Mouse (Mus musculus): ENCODE results near the gene Satb2.

Satb2 gene

DNA sequence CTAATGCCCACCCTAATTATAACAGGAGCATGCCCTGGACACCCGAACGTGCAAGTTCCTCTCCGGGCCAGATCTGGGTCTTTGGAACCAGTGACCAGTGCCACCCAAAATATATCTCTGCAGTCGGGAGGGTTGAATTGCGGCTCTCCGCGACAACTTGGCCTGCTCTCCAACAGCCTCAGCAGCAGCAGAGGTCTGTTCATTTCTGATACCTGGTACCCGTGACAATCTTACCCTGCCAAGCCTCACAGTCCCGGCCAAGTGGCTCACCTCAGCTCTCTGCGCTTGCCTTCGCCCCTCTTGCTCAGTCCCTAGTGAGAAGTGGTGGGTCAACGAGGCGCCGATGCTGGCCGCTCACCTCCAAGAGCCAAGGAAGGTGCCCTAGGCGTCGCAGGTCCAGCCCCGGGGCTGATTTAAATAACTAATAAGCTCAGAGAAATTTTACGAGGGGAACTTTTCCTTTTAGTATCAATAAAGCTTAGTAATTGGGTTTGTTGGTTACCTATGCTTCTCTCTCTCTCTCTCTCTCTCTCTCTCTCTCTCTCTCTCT lies at the start of gene Satb2:
Gene Satb2 (minus strand): TSS at position 500 of the 550 bp plus-strand sequence.
- no peak for DNase-seq (ENCODE audit: low spot score in 2 of 2)

DNA sequence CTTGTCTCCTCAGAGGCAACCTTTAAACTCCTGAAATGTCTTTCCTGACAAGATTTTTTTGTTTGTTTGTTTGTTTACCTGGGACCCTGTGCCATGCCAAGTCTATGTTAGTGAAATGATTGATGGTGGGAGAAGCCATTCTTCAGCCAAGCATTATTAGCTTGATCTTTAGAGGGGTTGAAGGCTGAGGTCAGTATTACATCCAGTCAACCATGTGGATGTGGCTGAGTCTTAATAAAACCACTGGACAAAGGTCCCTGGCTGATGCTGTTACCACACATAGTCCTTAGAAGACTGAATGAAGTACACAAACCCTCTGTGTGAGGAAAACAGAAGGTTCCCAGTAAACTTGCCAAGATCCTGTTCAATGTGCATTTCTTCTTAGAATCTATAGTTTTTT lies 40.5 kb upstream of the Satb2 start:
- DNase-seq (ENCODE audit: low spot score in 2 of 2), result no peak

DNA sequence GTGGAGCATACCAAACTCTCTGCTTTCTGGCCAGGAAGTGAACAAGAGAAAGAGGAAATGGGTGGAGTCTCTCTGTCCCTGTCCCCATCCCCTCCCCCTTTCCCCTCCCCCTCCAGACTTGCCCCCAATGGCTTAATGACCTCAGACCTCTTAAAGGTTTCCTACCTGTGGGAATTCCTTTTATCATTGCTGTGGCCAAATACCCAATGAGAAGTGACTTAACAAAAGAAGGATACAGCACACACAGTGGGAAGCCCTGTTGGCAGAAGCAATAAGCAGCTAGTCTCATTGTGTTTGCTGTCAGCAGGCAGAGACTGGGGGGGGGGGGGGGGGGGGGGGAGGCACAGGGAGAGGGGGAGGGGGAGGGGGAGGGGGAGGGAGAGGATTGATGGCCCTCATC lies 35.4 kb upstream of the Satb2 start:
- no peak for DNase-seq (ENCODE audit: low spot score in 2 of 2)

DNA sequence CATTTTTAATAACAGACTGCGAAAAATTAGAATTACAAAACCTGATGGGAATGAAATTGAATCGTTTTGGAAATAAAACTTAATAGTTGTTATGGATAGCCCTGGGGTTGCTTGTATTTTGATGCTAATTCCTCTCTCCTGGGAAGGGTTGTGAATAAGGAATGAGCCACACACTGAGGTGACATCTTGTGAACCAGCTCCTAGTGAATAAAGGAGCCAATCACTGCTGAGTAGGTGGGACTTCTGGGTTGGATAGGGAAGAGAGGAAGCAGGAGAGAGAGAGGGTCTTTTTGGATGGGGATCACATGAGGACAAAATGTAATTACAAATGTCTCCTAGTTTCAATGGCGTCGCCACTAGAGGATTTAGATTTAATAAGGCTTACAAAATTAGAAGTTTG lies 30.7 kb upstream of the Satb2 start:
- DNase-seq (ENCODE audit: low spot score in 2 of 2), result no peak

DNA sequence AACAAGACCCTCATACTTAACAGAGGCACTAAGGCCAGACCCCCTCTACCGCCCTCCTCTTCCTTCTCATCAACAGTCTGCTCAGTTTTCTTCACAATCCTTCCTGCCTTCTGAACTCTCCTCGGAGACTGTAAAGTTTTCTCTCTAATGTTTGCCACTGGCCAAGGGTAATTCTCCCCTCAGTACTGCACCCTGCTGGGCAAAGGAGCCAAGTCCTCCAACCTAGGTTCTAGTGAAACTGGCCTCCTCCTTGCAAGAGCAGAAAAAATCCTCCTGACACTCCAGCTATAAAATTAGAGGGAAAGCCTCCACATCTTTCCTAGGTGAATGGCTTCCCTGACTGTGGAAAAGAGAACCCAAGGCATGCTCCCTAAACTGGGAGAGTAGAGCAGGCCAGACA lies 16.6 kb upstream of the Satb2 start:
- DNase-seq (ENCODE audit: low spot score in 2 of 2), result no peak

DNA sequence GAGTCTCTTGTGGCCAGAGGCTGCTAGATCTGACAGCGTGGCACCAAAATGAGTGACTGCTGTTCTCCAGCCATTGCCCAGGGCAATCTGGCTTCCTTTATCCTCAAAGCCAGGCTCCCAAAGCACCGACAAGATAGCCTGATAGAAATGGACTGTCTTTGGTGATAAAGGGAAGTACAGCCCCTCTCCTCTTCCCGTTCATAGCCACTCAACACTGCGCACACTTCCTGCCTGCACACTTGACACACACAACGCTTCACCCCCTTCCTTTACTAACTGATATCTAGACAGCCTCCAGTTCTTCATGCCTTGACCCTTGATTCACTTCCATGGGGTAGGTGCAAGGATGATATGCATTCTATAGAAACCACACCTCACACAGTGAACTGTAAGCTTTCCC lies 13.9 kb upstream of the Satb2 start:
- no peak for DNase-seq (ENCODE audit: low spot score in 2 of 2)

DNA sequence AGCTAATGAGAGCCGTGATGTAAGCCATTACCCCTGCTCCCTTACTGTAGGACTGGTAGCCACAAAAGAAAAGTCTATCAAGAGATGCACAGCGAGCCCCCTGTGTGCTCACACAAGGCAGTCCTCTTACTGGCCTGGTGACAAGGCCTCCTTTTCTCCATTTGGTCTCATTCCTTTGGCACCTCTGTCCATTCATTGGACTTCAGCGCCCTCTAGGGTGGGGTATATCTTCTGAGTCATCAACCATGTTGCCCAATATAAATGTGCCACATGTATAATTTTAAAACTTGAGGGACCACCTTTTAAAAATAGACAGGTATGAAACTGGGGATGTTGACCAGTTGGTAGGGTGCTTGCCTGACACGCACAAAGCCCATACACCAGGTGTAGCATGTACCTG lies 13.2 kb upstream of the Satb2 start:
- no peak for DNase-seq (ENCODE audit: low spot score in 2 of 2)

DNA sequence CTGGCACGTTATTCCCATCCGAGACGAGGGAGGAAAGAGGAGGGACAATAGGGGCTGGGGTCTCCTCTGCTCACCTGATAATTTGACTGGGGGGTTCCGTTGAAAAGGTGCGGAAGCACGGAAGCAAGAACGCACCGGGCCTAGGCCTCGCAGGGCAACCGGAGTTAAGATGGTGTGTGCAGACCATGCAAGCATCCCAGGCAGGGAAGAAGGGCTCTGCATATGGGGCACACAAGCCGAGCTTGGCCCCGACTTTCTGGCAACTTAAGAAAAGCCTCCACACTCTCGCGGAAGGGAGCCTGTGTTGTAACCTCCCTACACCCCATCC lies 6.0 kb upstream of the Satb2 start:
- no peak for DNase-seq (ENCODE audit: low spot score in 2 of 2)

DNA sequence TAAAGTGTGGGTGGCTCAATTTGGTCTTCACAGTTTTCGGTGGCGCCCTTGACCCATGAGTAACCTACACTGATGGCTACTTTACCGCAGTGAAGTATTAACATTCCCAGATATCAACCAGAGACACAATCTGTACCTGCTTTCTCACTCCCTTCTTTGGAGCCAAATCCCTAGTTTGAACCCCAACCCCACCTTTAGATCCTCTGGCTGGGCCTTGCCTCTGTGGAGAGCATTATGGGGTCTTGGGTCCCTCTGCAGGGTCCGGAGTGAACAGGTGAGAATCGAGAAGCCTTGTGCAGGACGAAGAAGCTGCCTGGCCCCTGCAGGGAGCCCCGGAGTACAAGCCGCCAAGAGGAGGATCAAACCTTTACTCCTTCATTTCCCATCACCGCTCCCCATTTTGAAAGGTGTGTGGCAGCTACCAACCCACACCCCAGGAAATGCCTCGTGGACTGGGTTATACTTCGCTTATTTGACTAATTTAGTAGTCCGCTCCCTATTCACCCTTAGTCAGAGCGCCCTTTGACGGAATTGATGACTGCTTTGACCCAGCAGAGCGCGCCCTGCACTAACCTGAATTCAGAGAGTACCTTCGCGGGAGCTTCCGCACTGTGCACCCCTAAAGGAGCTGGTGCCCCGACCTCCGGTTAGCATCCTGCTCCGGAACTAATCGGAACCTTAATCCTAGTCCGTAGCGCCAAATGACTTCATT lies 5.5 kb upstream of the Satb2 start:
- no peak for DNase-seq (ENCODE audit: low spot score in 2 of 2)

DNA sequence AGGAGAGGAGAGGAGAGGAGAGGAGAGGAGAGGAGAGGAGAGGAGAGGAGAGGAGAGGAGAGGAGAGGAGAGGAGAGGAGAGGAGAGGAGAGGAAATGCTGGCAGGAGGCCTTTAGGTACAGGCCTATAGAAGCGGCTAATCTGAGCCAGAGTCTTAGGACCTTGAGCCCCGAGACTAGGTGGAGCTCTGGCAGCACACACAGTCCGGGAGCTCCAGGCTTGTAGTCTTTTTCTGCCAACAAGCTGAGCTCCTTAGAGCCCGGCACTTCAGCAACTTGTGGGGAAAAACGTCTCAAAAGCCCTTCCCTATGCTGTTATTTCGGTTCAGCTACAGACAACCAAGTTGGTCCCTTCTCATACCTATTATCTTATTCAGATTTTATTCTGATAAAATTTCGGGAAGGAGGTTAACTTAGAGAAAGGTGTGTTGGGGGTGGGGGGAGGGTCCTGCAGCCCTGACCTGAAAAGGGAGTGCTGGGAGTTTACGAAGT lies 4.7 kb upstream of the Satb2 start:
- DNase-seq (ENCODE audit: low spot score in 2 of 2), result no peak

DNA sequence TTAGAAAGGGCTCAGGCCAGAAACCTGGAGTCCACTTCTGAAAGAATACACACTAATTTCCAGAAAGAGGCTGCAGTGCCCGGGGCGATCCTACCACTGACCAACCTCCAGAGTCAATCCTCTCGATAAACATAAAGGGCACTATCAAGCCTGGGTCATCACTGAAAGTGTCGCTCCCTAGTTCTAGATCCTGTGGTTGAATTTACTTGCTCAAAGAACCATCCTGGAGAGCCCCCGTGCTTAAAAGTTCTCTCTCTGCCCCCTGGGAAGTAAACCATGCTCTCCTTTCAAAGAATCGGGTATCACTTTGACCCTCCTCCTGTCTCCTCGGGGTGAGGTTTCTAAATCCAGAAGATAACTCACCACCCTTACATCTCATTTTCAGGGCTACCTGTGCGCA lies 4.2 kb upstream of the Satb2 start:
- DNase-seq (ENCODE audit: low spot score in 2 of 2), result no peak

DNA sequence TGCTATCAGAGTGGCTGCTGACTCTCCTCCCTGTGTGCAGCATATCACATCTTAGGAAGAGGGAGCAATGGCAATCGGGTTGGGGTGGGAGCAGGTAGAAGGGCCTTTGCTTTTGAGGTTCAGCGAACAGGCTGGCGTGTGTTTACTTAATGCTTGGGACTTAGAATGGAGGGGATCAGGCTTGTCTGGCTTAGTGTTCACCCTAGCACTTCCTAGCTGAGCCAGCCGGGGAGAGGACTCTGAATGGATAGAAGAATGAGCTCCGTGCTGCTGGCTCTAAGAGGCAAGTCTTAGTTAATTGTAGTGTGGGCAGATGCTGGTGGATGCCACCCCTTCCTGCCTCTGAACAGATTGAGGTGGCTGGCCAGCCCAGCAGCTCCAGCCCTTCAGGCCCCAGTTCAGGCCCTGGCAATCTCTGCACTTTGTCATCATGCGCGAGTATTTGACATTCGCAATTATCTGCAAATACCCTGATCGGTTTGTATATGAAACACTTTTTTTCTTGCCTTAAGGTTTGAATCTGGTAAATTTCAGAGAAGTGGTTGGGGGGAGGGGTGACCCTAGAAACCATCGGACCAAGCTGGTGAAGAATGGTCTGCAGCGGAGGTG lies 3.6 kb upstream of the Satb2 start:
- no peak for DNase-seq (ENCODE audit: low spot score in 2 of 2)

DNA sequence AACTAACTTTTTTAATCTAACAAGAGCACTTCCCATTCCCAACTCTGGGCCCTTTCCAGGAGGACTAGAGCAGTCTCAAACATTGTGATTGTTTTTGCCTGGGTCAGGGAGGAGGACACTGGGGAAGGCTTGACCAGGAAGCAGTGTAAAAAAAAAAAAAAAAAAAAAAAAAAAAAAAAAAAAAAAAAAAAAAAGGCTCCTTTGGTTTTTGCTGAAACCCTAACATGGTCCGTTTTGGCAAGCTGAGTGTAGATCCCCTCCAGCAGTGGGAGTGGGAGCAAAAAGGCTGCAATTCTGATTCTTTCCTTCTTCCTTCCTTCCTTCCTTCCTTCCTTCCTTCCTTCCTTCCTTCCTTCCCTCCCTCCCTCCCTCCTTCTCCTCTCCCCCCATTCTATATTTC lies 3.1 kb upstream of the Satb2 start:
- DNase-seq (ENCODE audit: low spot score in 2 of 2), result no peak

DNA sequence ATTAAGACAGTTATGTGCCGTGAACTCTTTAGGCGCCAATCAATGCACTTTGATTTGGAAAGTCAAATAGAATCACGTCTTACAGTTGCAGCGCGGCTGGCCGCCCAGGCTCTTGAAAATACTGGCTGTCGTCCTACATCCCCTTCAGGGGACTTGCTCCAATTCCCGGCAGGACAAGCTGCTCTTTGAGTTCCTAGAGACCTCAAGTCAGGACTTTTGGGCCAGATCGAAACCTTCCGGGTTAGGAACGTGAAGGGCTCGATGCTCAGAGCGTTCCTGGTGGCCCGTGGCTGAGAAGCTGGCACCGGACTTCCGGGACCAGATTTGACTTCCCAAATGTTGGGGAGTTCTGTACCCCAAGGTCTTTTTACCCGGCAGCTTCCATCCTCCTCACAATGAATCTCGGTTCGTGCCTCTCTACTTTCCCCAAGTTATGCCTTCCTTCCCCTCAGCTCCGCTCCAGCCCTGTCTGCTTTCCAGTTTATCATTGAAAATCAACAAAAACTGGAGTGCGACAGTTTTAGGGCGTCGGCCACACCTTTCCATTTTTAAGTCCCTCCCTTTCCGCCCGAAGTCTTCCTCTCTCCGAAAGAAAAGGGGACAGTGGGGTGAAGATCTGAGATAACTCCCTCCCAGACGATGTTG lies 2.3 kb upstream of the Satb2 start:
- no peak for DNase-seq (ENCODE audit: low spot score in 2 of 2)

DNA sequence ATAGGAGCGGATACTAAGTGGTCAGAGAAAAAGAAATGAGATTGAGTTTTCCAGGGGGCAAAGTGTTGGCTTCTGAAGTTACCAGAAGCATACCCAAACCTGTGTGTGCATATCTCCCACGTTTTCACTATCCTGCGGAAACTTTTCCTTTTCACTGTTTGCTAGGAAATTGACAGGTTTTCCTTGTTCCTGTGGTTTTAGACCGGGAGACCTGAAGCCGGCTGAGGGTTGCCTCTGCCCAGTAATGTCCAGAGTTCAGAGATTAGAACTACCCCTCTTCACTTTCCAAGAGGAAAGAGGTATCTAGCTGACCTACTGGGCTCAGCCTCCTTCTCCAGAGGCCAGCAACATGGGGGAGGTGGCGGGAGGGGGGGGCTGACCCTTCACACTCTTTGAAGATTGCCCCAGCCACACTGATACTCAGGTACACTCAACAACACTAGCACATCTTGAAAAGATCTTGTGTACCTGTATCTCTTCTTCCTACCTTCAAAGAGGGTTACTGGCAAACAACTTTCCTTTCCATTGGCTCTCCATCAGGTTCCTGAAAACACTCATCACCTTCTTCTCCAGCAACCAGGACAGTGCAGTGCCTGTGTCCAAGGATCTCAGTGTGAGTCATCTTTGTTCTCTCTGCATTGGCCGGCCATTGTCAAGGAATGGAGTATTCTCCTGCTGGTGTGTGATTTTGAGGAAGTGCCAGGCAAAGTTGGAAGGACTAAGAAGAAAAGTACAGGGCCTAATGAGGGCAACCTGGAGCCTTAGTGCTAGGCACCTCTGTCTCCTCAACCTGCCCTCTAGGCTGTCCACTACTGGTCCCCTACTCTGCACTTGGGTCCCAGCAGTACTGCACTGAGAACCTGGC lies 1.3 kb upstream of the Satb2 start:
- DNase-seq (ENCODE audit: low spot score in 2 of 2), result no peak

DNA sequence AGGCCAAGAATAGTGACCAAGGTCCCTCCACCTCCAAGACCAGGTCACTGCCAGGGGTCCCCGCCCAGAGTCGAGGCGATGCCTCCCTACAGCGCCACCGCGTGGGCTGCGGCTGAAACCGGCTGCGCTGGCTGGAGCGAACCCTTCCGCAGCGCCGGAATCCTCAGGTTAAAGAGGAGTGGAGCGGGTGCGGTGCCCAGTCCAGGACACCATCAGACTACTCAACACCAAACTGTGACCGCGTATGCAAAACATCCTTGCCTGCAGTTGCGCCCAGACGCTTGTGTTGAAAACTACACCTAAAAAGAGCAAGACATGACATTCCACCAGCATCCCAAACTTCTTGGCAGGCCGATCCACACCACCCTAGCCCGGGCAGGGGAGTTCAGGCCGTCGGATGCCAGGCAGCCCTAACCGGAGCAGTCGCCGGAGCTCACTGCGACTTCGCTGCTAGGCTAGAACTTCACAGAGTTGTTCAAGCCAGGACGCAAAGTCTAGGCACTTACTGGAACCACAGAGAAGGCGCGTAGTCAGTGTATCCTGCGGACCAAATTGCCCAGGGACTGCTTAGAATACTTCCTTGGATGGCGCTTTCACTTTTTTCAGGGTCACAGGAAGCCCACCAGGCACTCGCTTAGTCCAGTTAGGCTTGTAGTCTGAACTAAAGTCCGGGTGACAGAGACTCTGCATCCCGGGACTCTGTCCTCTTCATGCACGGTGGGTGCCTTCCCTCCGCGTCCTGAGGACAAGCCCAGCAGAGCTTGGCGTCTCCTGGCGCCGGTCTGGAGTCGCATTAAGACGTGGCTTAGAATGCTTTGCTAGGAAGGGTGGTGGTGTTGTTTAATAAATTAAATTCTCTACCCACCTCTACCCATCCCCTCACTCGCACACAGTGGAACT lies 999 bp downstream of the Satb2 start:
- peak in 1 of 2 experiments; percentile 37 for DNase-seq (ENCODE audit: low spot score in 2 of 2)

DNA sequence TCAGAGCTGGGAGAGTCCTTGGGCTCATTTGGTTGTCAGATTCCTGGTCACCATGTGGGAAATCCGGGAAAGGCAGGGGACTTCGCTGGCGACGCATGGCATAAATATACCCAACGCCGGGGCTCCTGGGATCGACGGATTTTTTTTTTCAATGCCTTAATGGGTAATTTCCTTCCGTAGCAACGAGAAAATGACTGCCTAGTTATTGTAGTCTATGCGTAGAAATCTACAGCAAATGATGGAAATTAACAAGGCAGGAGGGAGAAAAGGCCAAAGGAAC lies 1.7 kb downstream of the Satb2 start:
- no peak for DNase-seq (ENCODE audit: low spot score in 2 of 2)

DNA sequence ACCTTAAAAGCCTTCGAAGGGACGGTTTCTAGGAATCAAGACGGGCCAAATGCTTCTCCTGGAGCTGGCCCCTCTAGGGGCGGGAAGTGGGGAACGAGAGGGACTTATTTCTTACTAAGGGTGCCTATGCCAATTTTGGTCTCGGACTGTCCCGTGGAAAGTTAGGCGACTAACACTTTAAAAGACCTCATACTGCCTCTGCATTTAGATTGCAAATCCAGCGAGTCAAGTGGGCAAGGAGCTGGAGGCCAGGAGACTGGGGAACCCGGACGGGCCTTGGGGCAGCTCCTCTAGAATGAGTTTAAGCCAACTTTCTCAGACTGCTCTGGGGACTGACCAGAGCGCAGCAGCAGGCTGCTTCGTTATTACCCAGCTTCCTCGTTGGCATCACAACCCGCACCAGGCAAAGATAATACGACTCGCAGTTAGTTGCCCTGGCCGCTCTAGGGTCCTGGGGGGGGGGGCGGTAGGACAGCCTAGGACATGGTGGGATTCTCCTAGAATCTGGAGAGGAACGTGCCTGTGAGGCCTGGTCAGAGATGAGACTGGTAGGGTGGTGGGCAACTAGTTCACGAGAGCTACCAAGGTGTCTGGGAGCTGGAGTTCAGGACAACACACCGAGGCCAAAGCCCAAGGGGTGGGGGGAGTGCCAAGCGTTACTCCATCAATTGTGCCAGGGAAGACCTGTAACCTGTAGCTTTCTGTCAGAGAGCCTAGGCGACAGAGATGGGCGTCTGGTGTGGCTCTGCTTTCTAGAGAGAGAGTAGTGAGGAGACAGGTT lies 2.2 kb downstream of the Satb2 start:
- no peak for DNase-seq (ENCODE audit: low spot score in 2 of 2)

DNA sequence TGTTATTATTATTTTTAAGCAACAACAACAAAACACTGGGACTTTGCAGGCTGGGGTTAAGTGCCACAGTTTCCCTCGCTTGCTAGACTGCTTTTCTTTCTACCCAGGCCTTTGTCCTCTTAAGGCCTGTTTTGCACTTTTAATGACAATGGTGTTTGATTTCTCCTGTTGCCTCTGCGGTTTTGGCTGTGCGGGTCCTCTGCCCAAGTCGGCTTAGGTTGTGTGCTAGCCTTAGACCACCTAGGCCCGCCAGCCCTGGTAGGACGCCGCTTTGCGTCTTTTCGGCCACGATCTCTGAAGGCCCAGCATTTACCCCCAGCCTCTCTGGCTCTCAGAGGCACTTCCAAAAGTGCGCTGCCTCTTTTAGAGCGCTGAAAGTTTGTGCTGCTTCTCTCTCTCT lies 2.9 kb downstream of the Satb2 start:
- DNase-seq (ENCODE audit: low spot score in 2 of 2), result no peak

DNA sequence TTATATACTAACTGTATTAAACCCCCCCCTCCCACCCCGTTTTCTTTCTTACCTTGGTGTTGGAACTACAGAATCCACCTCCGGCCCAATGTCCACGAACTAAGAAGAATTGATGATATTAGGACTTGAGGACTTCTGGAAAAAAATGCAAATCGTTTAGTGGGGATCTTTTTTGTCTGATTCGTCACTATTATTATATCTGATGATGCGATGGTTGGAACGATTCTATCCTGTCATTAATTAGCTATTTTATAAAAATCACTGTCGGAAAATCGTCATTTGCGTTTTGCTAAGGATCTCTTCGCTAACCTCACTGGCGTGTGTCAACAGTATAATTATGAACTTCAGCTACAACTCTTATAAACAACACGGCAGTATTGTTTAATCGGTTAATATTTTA lies 4.3 kb downstream of the Satb2 start:
- DNase-seq (ENCODE audit: low spot score in 2 of 2), result no peak

DNA sequence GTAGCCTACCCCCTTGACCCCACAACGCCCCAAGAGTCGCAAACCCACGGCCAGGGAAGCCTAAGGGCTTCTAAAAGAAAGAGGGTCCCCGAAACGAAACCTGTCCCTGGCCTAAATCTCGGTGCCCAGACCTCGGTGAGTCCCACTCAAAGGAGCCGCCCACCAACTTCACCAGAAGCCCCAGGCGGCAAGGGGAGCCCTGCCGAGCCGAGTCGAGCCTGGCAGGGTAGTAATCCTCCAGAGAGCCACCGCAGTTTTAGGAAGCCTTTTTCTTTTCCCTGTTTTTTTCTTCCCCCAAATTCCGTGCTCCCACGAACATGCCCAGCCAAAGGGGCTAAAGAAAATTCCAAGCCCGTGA lies 4.9 kb downstream of the Satb2 start:
- DNase-seq (ENCODE audit: low spot score in 2 of 2), result no peak
